8 mouse cellular contexts compared by ENCODE assay signal in the genomic region with DNA sequence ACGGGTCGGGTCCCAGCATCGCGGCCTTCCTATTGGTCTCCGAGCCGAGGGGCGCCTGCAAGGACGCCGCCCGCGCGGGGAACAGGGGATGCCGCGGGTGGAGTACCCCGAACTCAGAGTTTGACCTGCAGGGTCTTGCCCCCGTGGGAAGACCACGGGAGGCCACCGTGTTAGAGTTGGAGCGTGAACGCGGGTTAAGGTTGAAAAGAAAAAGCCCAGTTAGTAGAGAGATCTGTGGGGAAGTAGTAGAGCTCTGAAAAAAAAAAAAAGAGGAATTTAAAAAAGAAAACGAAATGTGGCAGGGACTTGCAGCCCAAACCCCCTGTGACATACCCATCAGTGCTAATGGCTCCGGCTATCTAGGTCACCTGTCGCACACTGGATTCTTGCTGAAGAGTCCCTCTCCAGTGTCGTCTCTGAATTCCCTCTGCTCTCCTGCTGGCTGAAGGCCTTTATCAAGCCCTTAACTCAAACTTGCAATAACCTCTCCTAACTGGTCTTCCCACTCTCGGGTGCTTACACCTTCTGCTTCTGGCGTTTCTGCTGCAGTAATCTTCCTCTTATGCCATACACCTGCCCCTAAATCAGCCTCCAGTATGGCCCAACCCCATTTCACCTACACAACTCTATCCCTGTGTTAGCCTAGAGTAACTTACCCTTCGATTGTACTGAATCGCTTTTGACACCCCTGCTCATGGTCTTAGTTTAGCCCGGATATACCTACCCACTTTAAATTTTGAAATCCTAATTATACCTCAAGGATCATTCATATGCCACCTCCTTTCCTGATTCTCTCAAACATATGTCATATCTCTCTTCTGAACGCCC. TPM values are rescaled to one million over a fixed set of nuclear protein-coding genes. Genes with fewer than 3 reads are reported as not detected.
DNase-seq lines count a peak whose midpoint lies in the region; ATAC-seq lines count a peak whose summit lies in the region.

No protein-coding gene starts in this region.

- H3K9ac ChIP-seq in embryonic facial prominence, embryonic 15.5 days: peak overlapping the region; percentile 42; the same call in 1 of the 2 replicates

- peak overlapping the region; percentile 60 for H3K4me2 ChIP-seq in embryonic facial prominence, embryonic 15.5 days (replicated peaks)

- H3K4me1 ChIP-seq in embryonic facial prominence, embryonic 15.5 days: peaks cover 22% of the 10 kb centered on the region; the same call in 1 of the 2 replicates
- H3K4me1 ChIP-seq in limb, embryonic 10.5 days: peaks cover 34% of the 10 kb centered on the region

- H3K4me3 ChIP-seq in embryonic facial prominence, embryonic 15.5 days (replicated peaks): peak overlapping the region; percentile 98
- H3K4me3 ChIP-seq in limb, embryonic 10.5 days: peak overlapping the region; percentile 95

- peak overlapping the region; percentile 83 for H3K27ac ChIP-seq in embryonic facial prominence, embryonic 15.5 days (replicated peaks)
- peak overlapping the region; percentile 99 for H3K27ac ChIP-seq in limb, embryonic 10.5 days

- ATAC-seq in embryonic facial prominence, embryonic 15.5 days (ENCODE audit: insufficient number of reproducible peaks, low FRiP score, low TSS enrichment, low read depth): no peak

- DNase-seq in cerebellum, adult 8-10 months: peak; percentile 19
- DNase-seq in cerebellum, adult 18-20 months: no peak
- DNase-seq in 416B (ENCODE audit: low read depth): peak; percentile 93
- DNase-seq in limb, embryonic 10.5 days (ENCODE audit: low spot score): no peak
- peak; percentile 32 for DNase-seq in neural tube, embryonic 10.5 days (ENCODE audit: extremely low spot score, low spot score)
- DNase-seq in cerebellum, postnatal 36 days: no peak
- no peak for DNase-seq in layer of hippocampus, adult 9-10 months (ENCODE audit: low spot score)

- H3K9me3 ChIP-seq in embryonic facial prominence, embryonic 15.5 days (replicated peaks): no peaks in the 10 kb centered on the region
- no peaks in the 10 kb centered on the region for H3K9me3 ChIP-seq in limb, embryonic 10.5 days (replicated peaks)

- WGBS in embryonic facial prominence, embryonic 15.5 days: 12% methylated on average over 31 of the region's 31 CpGs
- WGBS in limb, embryonic 10.5 days: 16% methylated on average over 31 of the region's 31 CpGs

- 0 out of 2 replicates have a peak, but pooled peaks cover 7% of the 10 kb centered on the region for H3K36me3 ChIP-seq in embryonic facial prominence, embryonic 15.5 days
- H3K36me3 ChIP-seq in limb, embryonic 10.5 days: peaks cover 13% of the 10 kb centered on the region

- H3K27me3 ChIP-seq in embryonic facial prominence, embryonic 15.5 days: no peaks in the 10 kb centered on the region
- H3K27me3 ChIP-seq in limb, embryonic 10.5 days (ENCODE audit: low read depth, poor library complexity, severe bottlenecking): no peaks in the 10 kb centered on the region

RNA-seq across cellular contexts. Expression of a gene that starts 0.6 kb away (rescaled TPM):
- polyA plus RNA-seq in embryonic facial prominence, embryonic 15.5 days (2015; fragmentation: Nextera tagmentation; extraction: Ambion mirVana): 52.9 and 55.6 TPM in 2 replicates
- polyA plus RNA-seq in limb, embryonic 10.5 days (2016; fragmentation: Nextera tagmentation; extraction: Ambion mirVana): 116 and 133 TPM in 2 replicates

Comparison
In these comparisons a context has a peak if more than half of its experiments do, and no peak if none do; other contexts are left out.
1. DNase-seq: peak in cerebellum, adult 8-10 months (single experiment), 416B (single experiment) and neural tube, embryonic 10.5 days (single experiment); none in cerebellum, adult 18-20 months (0 of 2), limb, embryonic 10.5 days (single experiment), cerebellum, postnatal 36 days (0 of 2) and layer of hippocampus, adult 9-10 months (single experiment).